Mouse (Mus musculus): ENCODE results near the gene Atoh7. TPM values are rescaled to one million over a fixed set of nuclear protein-coding genes. Genes with fewer than 3 reads are reported as not detected.
A peak's percentile ranks its signal among the peaks of the same experiment; 100 is the strongest.

Atoh7 gene
- total and polyA plus RNA-seq, 3 experiments = not detected

DNA sequence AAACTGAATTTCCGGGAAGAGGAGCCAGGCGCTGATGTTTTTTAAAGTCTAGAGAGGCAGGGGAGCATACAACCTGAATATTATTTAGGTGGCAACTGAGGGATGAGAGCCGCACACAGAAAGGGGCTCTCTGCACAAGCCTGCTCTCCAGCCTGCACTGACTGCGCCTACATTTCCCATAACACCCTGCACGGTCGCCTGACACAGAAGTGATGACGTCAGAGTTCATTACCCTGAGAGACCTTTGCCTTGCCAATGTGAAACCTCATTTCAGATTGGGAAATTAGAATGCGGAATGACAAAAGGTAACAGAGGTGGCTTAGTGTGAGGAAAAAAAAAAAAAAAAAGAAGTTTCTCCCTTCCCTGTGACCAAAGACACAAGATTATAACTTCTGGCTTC is 23.1 kb downstream of the Atoh7 start:
- no peaks in the 10 kb centered on the region for H3K9me3 ChIP-seq (replicated peaks; ENCODE audit: insufficient read depth, low read length)
- no peak for TF ChIP-seq RAD21 (IDR thresholded peaks at IDR 0.05; ENCODE audit: low read depth, low read length)
- peak; percentile 91 for TF ChIP-seq HCFC1 (IDR thresholded peaks at IDR 0.05; ENCODE audit: low read depth, low read length)
- TF ChIP-seq MAX (IDR thresholded peaks at IDR 0.05; ENCODE audit: low read length) = no peak
- peak; percentile 72 for TF ChIP-seq USF1 (IDR thresholded peaks at IDR 0.05; ENCODE audit: low read depth, low read length)
- TF ChIP-seq KAT2A (conservative IDR thresholded peaks at IDR 0.05; ENCODE audit: low read depth, low read length) = peak; percentile 62; the same call in 1 of the 2 replicates
- H3K79me2 ChIP-seq (ENCODE audit: control insufficient read depth, insufficient read depth, low read length, poor library complexity) = no peaks in the 10 kb centered on the region
- H3K9ac ChIP-seq (ENCODE audit: control insufficient read depth, low read depth, low read length, poor library complexity, severe bottlenecking) = no peak overlapping the region
- H3K4me1 ChIP-seq (ENCODE audit: control insufficient read depth in 1 of 2, insufficient read depth in 2 of 2, low read length in 2 of 2) = no peaks in the 10 kb centered on the region
- H3K36me3 ChIP-seq (ENCODE audit: control insufficient read depth in 1 of 2, insufficient read depth in 2 of 2, low read length in 2 of 2) = no peaks in the 10 kb centered on the region
- H3K27me3 ChIP-seq (ENCODE audit: control insufficient read depth in 1 of 2, insufficient read depth in 2 of 2, low read length in 2 of 2) = no peaks in the 10 kb centered on the region; a peak in 1 of 4 replicates
- DNase-seq (ENCODE audit: low read depth, low spot score) = peak; percentile 45
- no peak overlapping the region for H3K27ac ChIP-seq (ENCODE audit: control insufficient read depth, low read depth, low read length)
- no peak overlapping the region for H3K4me3 ChIP-seq (ENCODE audit: control insufficient read depth in 1 of 2, insufficient read depth in 1 of 2, low read depth in 2 of 2, low read length in 2 of 2)

DNA sequence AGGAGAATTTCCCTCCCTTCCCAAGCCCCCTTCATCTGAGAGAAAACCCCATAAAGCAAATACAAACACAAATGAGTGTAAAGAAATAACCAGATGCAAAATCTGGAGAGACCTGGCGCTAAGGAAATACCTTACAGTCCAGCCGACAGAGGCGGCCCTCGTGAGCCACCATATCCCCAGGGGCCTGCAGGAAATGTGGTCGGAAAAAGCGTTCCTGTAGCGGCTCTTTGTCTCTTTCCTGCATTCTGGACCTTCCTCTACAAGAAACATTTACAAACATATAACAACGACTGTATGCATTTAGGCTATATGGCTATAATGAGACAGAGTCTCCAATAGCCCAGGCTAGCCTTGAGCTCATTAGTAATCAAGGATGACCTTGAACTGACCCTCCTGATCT is 23.7 kb downstream of the Atoh7 start:
- no peak for TF ChIP-seq ZKSCAN1 (IDR thresholded peaks at IDR 0.05; ENCODE audit: low read depth, low read length)
- no peak for TF ChIP-seq POLR2A (IDR thresholded peaks at IDR 0.05; ENCODE audit: control insufficient read depth in 1 of 2, insufficient read depth in 1 of 2, low read depth in 1 of 2, low read length in 2 of 2, poor library complexity in 1 of 2)
- TF ChIP-seq ZC3H11A (IDR thresholded peaks at IDR 0.05; ENCODE audit: low read depth, low read length) = no peak
- TF ChIP-seq KAT2A (conservative IDR thresholded peaks at IDR 0.05; ENCODE audit: low read depth, low read length) = no peak
- no peak for TF ChIP-seq JUND (IDR thresholded peaks at IDR 0.05; ENCODE audit: low read depth, low read length)
- no peak for TF ChIP-seq MYB (IDR thresholded peaks at IDR 0.05; ENCODE audit: low read depth, low read length)
- TF ChIP-seq ELF1 (IDR thresholded peaks at IDR 0.05; ENCODE audit: low read depth, low read length) = no peak
- TF ChIP-seq MAX (IDR thresholded peaks at IDR 0.05; ENCODE audit: low read length) = no peak
- no peak for TF ChIP-seq MAZ (IDR thresholded peaks at IDR 0.05; ENCODE audit: low read depth, low read length)
- no peak for TF ChIP-seq ZMIZ1 (IDR thresholded peaks at IDR 0.05; ENCODE audit: low read depth, low read length)
- no peak for TF ChIP-seq RAD21 (IDR thresholded peaks at IDR 0.05; ENCODE audit: low read depth, low read length)
- TF ChIP-seq USF2 (IDR thresholded peaks at IDR 0.05; ENCODE audit: borderline replicate concordance in 1 of 2, insufficient read depth in 1 of 2, low read depth in 1 of 2, low read length in 2 of 2) = no peak
- no peak for TF ChIP-seq HCFC1 (IDR thresholded peaks at IDR 0.05; ENCODE audit: low read depth, low read length)
- no peak for TF ChIP-seq CHD1 (IDR thresholded peaks at IDR 0.05; ENCODE audit: low read depth, low read length)
- Histone ChIP-seq H3K27ac (ENCODE audit: control insufficient read depth, low read depth, low read length) (no peak overlapping the region), H3K9me3 (replicated peaks; ENCODE audit: insufficient read depth, low read length) (no peaks in the 10 kb centered on the region), H3K4me1 (ENCODE audit: control insufficient read depth in 1 of 2, insufficient read depth in 2 of 2, low read length in 2 of 2) (no peaks in the 10 kb centered on the region), H3K9ac (ENCODE audit: control insufficient read depth, low read depth, low read length, poor library complexity, severe bottlenecking) (no peak overlapping the region), H3K79me2 (ENCODE audit: control insufficient read depth, insufficient read depth, low read length, poor library complexity) (no peaks in the 10 kb centered on the region), H3K27me3 (ENCODE audit: control insufficient read depth in 1 of 2, insufficient read depth in 2 of 2, low read length in 2 of 2) (no peaks in the 10 kb centered on the region; a peak in 2 of 4 replicates), H3K4me3 (ENCODE audit: control insufficient read depth in 1 of 2, insufficient read depth in 1 of 2, low read depth in 2 of 2, low read length in 2 of 2) (no peak overlapping the region), H3K36me3 (ENCODE audit: control insufficient read depth in 1 of 2, insufficient read depth in 2 of 2, low read length in 2 of 2) (no peaks in the 10 kb centered on the region)
- DNase-seq (ENCODE audit: low read depth, low spot score) = no peak

Measured in MEL (cell line).